Mouse (Mus musculus) heart, postnatal 0 days (tissue): ENCODE measurements around the gene Cacna1c. TPM values are rescaled to one million over a fixed set of nuclear protein-coding genes. Genes with fewer than 3 reads are reported as not detected.

Experiments used
- ATAC-seq: fragments of 200-750 bp; cut with Nextera tagmentation; 2 replicates; pipeline ENCODE4 v1.8.0; 2017; ENCODE audit warnings: low read depth, moderate number of reproducible peaks, moderate library complexity; ENCODE audit not compliant: insufficient read depth
- DNase-seq: peaks from one replicate; pipeline ENCODE4 v3.0.0-alpha.2; 2016; ENCODE audit warnings: low spot score
- H3K27ac ChIP-seq: fragments of 300-500 bp; sonication (generic); 2 replicates; pipeline ENCODE4 v1.5.1; 2014; ENCODE audit warnings: low read depth, mild to moderate bottlenecking
- H3K27me3 ChIP-seq: fragments of 300-500 bp; sonication (generic); 2 replicates; pipeline ENCODE4 v1.6.1; 2014; ENCODE audit warnings: low read length, mixed read lengths; ENCODE audit not compliant: control insufficient read depth, insufficient read depth
- H3K36me3 ChIP-seq: fragments of 300-500 bp; sonication (generic); replicated peaks from 2 replicates; pipeline ENCODE4 v1.6.1; 2014; ENCODE audit warnings: low read length, mixed read lengths; ENCODE audit not compliant: control insufficient read depth, insufficient read depth
- H3K4me1 ChIP-seq: fragments of 300-500 bp; sonication (generic); 2 replicates; pipeline ENCODE4 v1.6.1; 2014; ENCODE audit warnings: antibody characterized with exemption; ENCODE audit not compliant: control insufficient read depth, insufficient read depth
- H3K4me2 ChIP-seq: fragments of 300-500 bp; sonication (generic); 2 replicates; pipeline ENCODE4 v1.6.1; 2014; ENCODE audit warnings: low read depth, mild to moderate bottlenecking, low read length, moderate library complexity
- H3K4me3 ChIP-seq: fragments of 300-500 bp; sonication (generic); 2 replicates; pipeline ENCODE4 v1.5.1; 2014; ENCODE audit warnings: low read depth, low read length
- H3K9ac ChIP-seq: fragments of 300-500 bp; sonication (generic); replicated peaks from 2 replicates; pipeline ENCODE4 v1.6.1; 2014; ENCODE audit warnings: low read depth, low read length, mixed read lengths
- H3K9me3 ChIP-seq: fragments of 300-500 bp; sonication (generic); replicated peaks from 2 replicates; pipeline ENCODE4 v1.6.1; 2016; ENCODE audit warnings: low read length; ENCODE audit not compliant: control insufficient read depth
- CTCF ChIP-seq: IDR thresholded peaks from 2 replicates; pipeline ENCODE4 v1.5.1; 2016; ENCODE audit warnings: antibody characterized with exemption, control low read depth, low read depth
- EP300 ChIP-seq: IDR thresholded peaks from 2 replicates; pipeline ENCODE4 v1.6.1; 2016; ENCODE audit warnings: antibody characterized with exemption, low read depth
- WGBS: fragments of 180-500 bp; shearing (Covaris S2); extraction: QIAGEN DNeasy Blood & Tissue Kit; methylation state at CpG from one replicate; pipeline ENCODE4 v1.1.7; 2014; 5-methylcytosine and 5-hydroxymethylcytosine counted together
- polyA plus RNA-seq: library from polyadenylated mRNA; unstranded; fragments of >200 nt; fragmentation: Nextera tagmentation; extraction: Ambion mirVana; gene quantifications from 2 replicates; pipeline ENCODE4 v1.2.1, GENCODE M21; 2015
- total RNA-seq: library from RNA; depleted of rRNA; stranded (reverse); fragments of >200 nt; gene quantifications from 2 replicates; pipeline ENCODE4 v1.2.3, GENCODE M21; 2014; ENCODE audit warnings: low replicate concordance

Gene Cacna1c
- total and polyA plus RNA-seq, 2 experiments from 2014 or later = 51.3 to 159 TPM

- Histone ChIP-seq H3K27me3 (no peaks in the 10 kb centered on the region), H3K9ac (peak within 1 kb of the TSS; percentile 79), H3K4me1 (peaks cover 45% of the 10 kb centered on the region), H3K9me3 (no peaks in the 10 kb centered on the region), H3K27ac (peak within 1 kb of the TSS; percentile 90), H3K4me2 (peak within 1 kb of the TSS; percentile 77), H3K36me3 (no peaks in the 10 kb centered on the region), H3K4me3 (peak within 1 kb of the TSS; percentile 74)
- WGBS = 1% methylated on average over 63 of the region's 65 CpGs
- TF ChIP-seq EP300 (no peak), CTCF (peak; percentile 26; the same call in 1 of the 2 replicates)
- DNase-seq = peak; percentile 76
- ATAC-seq = peak; percentile 82
These were observed 21.0 kb downstream of the Cacna1c start, which contains the start of gene Dcp1b for GRCm38 (mm10) chr6:119175078-119175853. Gene Dcp1b, plus strand, starts transcription at chr6:119175253.

GRCm38 (mm10) chr6:119174307-119175074, 21.7 kb downstream of the Cacna1c start:
- 58% methylated on average over 12 of the region's 12 CpGs for WGBS
- H3K9ac ChIP-seq = no peak overlapping the region

GRCm38 (mm10) chr6:119165677-119166076, 30.5 kb downstream of the Cacna1c start:
- Histone ChIP-seq H3K9me3 (no peaks in the 10 kb centered on the region), H3K4me3 (no peak overlapping the region), H3K27me3 (no peaks in the 10 kb centered on the region), H3K4me2 (no peak overlapping the region), H3K36me3 (peaks cover 15% of the 10 kb centered on the region), H3K27ac (peak overlapping the region; percentile 70), H3K9ac (no peak overlapping the region), H3K4me1 (peaks cover 28% of the 10 kb centered on the region)
- TF ChIP-seq CTCF (no peak), EP300 (no peak)
- DNase-seq (peak; percentile 76), ATAC-seq (peak; percentile 60)

More at GRCm38 (mm10) chr6:119174307-119175074, 21.7 kb downstream of the Cacna1c start:
- Histone ChIP-seq H3K9me3 (no peaks in the 10 kb centered on the region), H3K4me1 (peaks cover 43% of the 10 kb centered on the region), H3K27me3 (no peaks in the 10 kb centered on the region), H3K27ac (peak overlapping the region; percentile 90), H3K4me2 (peak overlapping the region; percentile 77), H3K36me3 (no peaks in the 10 kb centered on the region), H3K4me3 (peak overlapping the region; percentile 74)
- ATAC-seq (no peak), DNase-seq (no peak)
- TF ChIP-seq CTCF (no peak), EP300 (no peak)

GRCm38 (mm10) chr6:119145109-119145508, 51.1 kb downstream of the Cacna1c start:
- TF ChIP-seq EP300 (no peak), CTCF (no peak)
- no peak for ATAC-seq

GRCm38 (mm10) chr6:119139561-119139960, 56.7 kb downstream of the Cacna1c start:
- H3K27me3 ChIP-seq = no peaks in the 10 kb centered on the region
- ATAC-seq = peak; percentile 91
- peak; percentile 93 for DNase-seq
- 0 out of 2 replicates have a peak, but pooled peaks have one; percentile 8 for TF ChIP-seq CTCF
- TF ChIP-seq EP300 = peak; percentile 97
- H3K4me1 ChIP-seq = peaks cover 27% of the 10 kb centered on the region
- H3K36me3 ChIP-seq = no peaks in the 10 kb centered on the region; the same call in 1 of the 2 replicates
- H3K9me3 ChIP-seq = no peaks in the 10 kb centered on the region
- H3K4me2 ChIP-seq = peak overlapping the region; percentile 53
- H3K9ac ChIP-seq = no peak overlapping the region
- WGBS = 4% methylated on average over 7 of the region's 7 CpGs
- H3K27ac ChIP-seq = peak overlapping the region; percentile 91
- peak overlapping the region; percentile 9; the same call in 1 of the 2 replicates for H3K4me3 ChIP-seq

More at GRCm38 (mm10) chr6:119145109-119145508, 51.1 kb downstream of the Cacna1c start:
- Histone ChIP-seq H3K9ac (no peak overlapping the region), H3K36me3 (no peaks in the 10 kb centered on the region; the same call in 1 of the 2 replicates), H3K27me3 (no peaks in the 10 kb centered on the region), H3K4me1 (peaks cover 21% of the 10 kb centered on the region), H3K27ac (peak overlapping the region; percentile 28; the same call in 1 of the 2 replicates), H3K4me2 (no peak overlapping the region), H3K9me3 (0 out of 2 replicates have a peak, but pooled peaks cover 5% of the 10 kb centered on the region), H3K4me3 (no peak overlapping the region)
- DNase-seq = no peak
- 36% methylated on average over 4 of the region's 4 CpGs for WGBS
